Mouse (Mus musculus) midbrain, embryonic 10.5 days (tissue): ENCODE measurements around the gene Ugt1a8. TPM values are rescaled to one million over a fixed set of nuclear protein-coding genes. Genes with fewer than 3 reads are reported as not detected.
"Not testable (repeated sequence)": the region's sequence is repeated elsewhere in the genome, so short reads cannot be mapped to it uniquely, and the experiment has no call there.

Experiments
- DNase-seq: peaks from one replicate; pipeline ENCODE4 v3.0.0-alpha.2; 2017; ENCODE audit warnings: low spot score
- H3K27ac ChIP-seq: fragments of 300-500 bp; sonication (generic); replicated peaks from 2 replicates; pipeline ENCODE4 v1.5.1; 2016; ENCODE audit warnings: mild to moderate bottlenecking
- H3K27me3 ChIP-seq: fragments of 300-500 bp; sonication (generic); 2 replicates; pipeline ENCODE4 v1.6.1; 2016; ENCODE audit warnings: low read depth, mild to moderate bottlenecking; ENCODE audit not compliant: poor library complexity, severe bottlenecking
- H3K36me3 ChIP-seq: fragments of 300-500 bp; sonication (generic); 2 replicates; pipeline ENCODE4 v1.6.1; 2016; ENCODE audit warnings: mild to moderate bottlenecking, moderate library complexity
- H3K4me1 ChIP-seq: fragments of 300-500 bp; sonication (generic); 2 replicates; pipeline ENCODE4 v1.6.1; 2016
- H3K4me3 ChIP-seq: fragments of 300-500 bp; sonication (generic); 2 replicates; pipeline ENCODE4 v1.5.1; 2016; ENCODE audit warnings: mild to moderate bottlenecking, moderate library complexity
- H3K9me3 ChIP-seq: fragments of 300-500 bp; sonication (generic); replicated peaks from 2 replicates; pipeline ENCODE4 v1.6.1; 2016; ENCODE audit warnings: mild to moderate bottlenecking
- WGBS: fragments of 180-500 bp; shearing (Covaris S2); methylation state at CpG from one replicate; pipeline ENCODE4 v1.1.7; 2016; 5-methylcytosine and 5-hydroxymethylcytosine counted together
- polyA plus RNA-seq: library from polyadenylated mRNA; unstranded; fragments of >200 nt; fragmentation: Nextera tagmentation; extraction: Ambion mirVana; gene quantifications from 2 replicates; pipeline ENCODE4 v1.2.1, GENCODE M21; 2016

Ugt1a8 gene
- polyA plus RNA-seq, 1 experiment from 2014 or later: not detected

- not testable (repeated sequence) for H3K27ac ChIP-seq, H3K27me3 ChIP-seq, DNase-seq, H3K4me1 ChIP-seq, H3K36me3 ChIP-seq, H3K4me3 ChIP-seq, H3K9me3 ChIP-seq
- 80% methylated on average over 3 of the region's 3 CpGs for WGBS
Observed at GRCm38 (mm10) chr1:88094270-88094676, 6.7 kb downstream of the Ugt1a8 start.

GRCm38 (mm10) chr1:88094941-88095492, 7.4 kb downstream of the Ugt1a8 start, which contains the start of gene Ugt1a7c:
Ugt1a7c (plus strand) TSS chr1:88095062.
- DNase-seq: no peak
- H3K4me3 ChIP-seq: no peak within 1 kb of the TSS
- no peaks in the 10 kb centered on the region for H3K9me3 ChIP-seq
- no peak within 1 kb of the TSS for H3K27ac ChIP-seq
- WGBS: 79% methylated on average over 10 of the region's 10 CpGs
- H3K36me3 ChIP-seq: no peaks in the 10 kb centered on the region
- no peaks in the 10 kb centered on the region for H3K4me1 ChIP-seq
- no peaks in the 10 kb centered on the region for H3K27me3 ChIP-seq

GRCm38 (mm10) chr1:88098546-88098945, 10.9 kb downstream of the Ugt1a8 start:
- not testable (repeated sequence) for H3K36me3 ChIP-seq, H3K27ac ChIP-seq, H3K9me3 ChIP-seq, H3K4me1 ChIP-seq, DNase-seq, H3K27me3 ChIP-seq, H3K4me3 ChIP-seq
- WGBS: 93% methylated on average over 3 of the region's 3 CpGs

GRCm38 (mm10) chr1:88099691-88100090, 12.1 kb downstream of the Ugt1a8 start:
- not testable (repeated sequence) for DNase-seq, H3K4me3 ChIP-seq, H3K9me3 ChIP-seq, H3K4me1 ChIP-seq, H3K27ac ChIP-seq, H3K36me3 ChIP-seq, H3K27me3 ChIP-seq
- 75% methylated on average over 2 of the region's 2 CpGs for WGBS

- not testable (repeated sequence) for DNase-seq
- 81% methylated on average over 3 of the region's 3 CpGs for WGBS
Observed at GRCm38 (mm10) chr1:88103019-88103418, 15.4 kb downstream of the Ugt1a8 start, which contains the start of gene Ugt1a6b. Ugt1a6b (plus strand) TSS chr1:88103252.

GRCm38 (mm10) chr1:88103697-88104468, 16.3 kb downstream of the Ugt1a8 start:
- H3K36me3 ChIP-seq, H3K27me3 ChIP-seq, H3K27ac ChIP-seq, H3K4me3 ChIP-seq, H3K4me1 ChIP-seq, H3K9me3 ChIP-seq, DNase-seq: not testable (repeated sequence)
- WGBS: 84% methylated on average over 5 of the region's 5 CpGs

More at GRCm38 (mm10) chr1:88103019-88103418, 15.4 kb downstream of the Ugt1a8 start, which contains the start of gene Ugt1a6b:
- H3K9me3 ChIP-seq, H3K4me1 ChIP-seq, H3K27ac ChIP-seq, H3K27me3 ChIP-seq, H3K4me3 ChIP-seq, H3K36me3 ChIP-seq: not testable (repeated sequence)

- WGBS: 93% methylated on average over 1 of the region's 1 CpGs
- H3K4me3 ChIP-seq: no peak overlapping the region
Observed at GRCm38 (mm10) chr1:88104667-88105430, 17.2 kb downstream of the Ugt1a8 start.

GRCm38 (mm10) chr1:88105656-88106055, 18.0 kb downstream of the Ugt1a8 start:
- Histone ChIP-seq H3K36me3 (no peaks in the 10 kb centered on the region), H3K27ac (no peak overlapping the region), H3K4me3 (no peak overlapping the region), H3K9me3 (no peaks in the 10 kb centered on the region), H3K4me1 (no peaks in the 10 kb centered on the region), H3K27me3 (no peaks in the 10 kb centered on the region)
- WGBS: 83% methylated on average over 2 of the region's 2 CpGs
- DNase-seq: no peak

More at GRCm38 (mm10) chr1:88104667-88105430, 17.2 kb downstream of the Ugt1a8 start:
- no peaks in the 10 kb centered on the region for H3K36me3 ChIP-seq
- no peaks in the 10 kb centered on the region for H3K4me1 ChIP-seq
- H3K9me3 ChIP-seq: no peaks in the 10 kb centered on the region
- no peaks in the 10 kb centered on the region for H3K27me3 ChIP-seq
- no peak for DNase-seq
- no peak overlapping the region for H3K27ac ChIP-seq

- not testable (repeated sequence) for H3K9me3 ChIP-seq, H3K27ac ChIP-seq, H3K27me3 ChIP-seq, H3K36me3 ChIP-seq, DNase-seq, H3K4me3 ChIP-seq, H3K4me1 ChIP-seq
- 88% methylated on average over 2 of the region's 2 CpGs for WGBS
Observed at GRCm38 (mm10) chr1:88109027-88109557, 21.5 kb downstream of the Ugt1a8 start.

GRCm38 (mm10) chr1:88109604-88110003, 22.0 kb downstream of the Ugt1a8 start:
- H3K4me3 ChIP-seq, H3K27me3 ChIP-seq, H3K36me3 ChIP-seq, DNase-seq, H3K4me1 ChIP-seq, H3K27ac ChIP-seq, H3K9me3 ChIP-seq: not testable (repeated sequence)
- 87% methylated on average over 2 of the region's 2 CpGs for WGBS

- H3K9me3 ChIP-seq, H3K27ac ChIP-seq, DNase-seq, H3K36me3 ChIP-seq, H3K4me3 ChIP-seq, H3K4me1 ChIP-seq, H3K27me3 ChIP-seq: not testable (repeated sequence)
- WGBS: 91% methylated on average over 6 of the region's 6 CpGs
Observed at GRCm38 (mm10) chr1:88112769-88113168, 25.2 kb downstream of the Ugt1a8 start.

GRCm38 (mm10) chr1:88120550-88120949, 32.9 kb downstream of the Ugt1a8 start:
- 12% methylated on average over 4 of the region's 4 CpGs for WGBS

More at GRCm38 (mm10) chr1:88120550-88120949, 32.9 kb downstream of the Ugt1a8 start:
- not testable (repeated sequence) for H3K27me3 ChIP-seq, H3K9me3 ChIP-seq, H3K4me1 ChIP-seq, DNase-seq, H3K36me3 ChIP-seq, H3K4me3 ChIP-seq, H3K27ac ChIP-seq
